ENCODE assay signal across 8 mouse cellular contexts in genomic region chr3:55574003-55574402, GRCm38 (mm10).
DNase-seq lines count a peak whose midpoint lies in the region; ATAC-seq lines count a peak whose summit lies in the region.

No protein-coding gene starts in this region.

- intact Hi-C loops in heart, postnatal 10 days (cut with DNase I), result no loop called here
- intact Hi-C loops in heart, postnatal 36 days (cut with DNase I), result loop anchor here (2.0 kb wide), 1 partner anchor 15 kb away; no protein-coding TSS in a partner anchor
- intact Hi-C loops in left cerebral cortex, postnatal 25 days (cut with DNase I), result loop anchor here (10.0 kb wide), 1 partner anchor 411 kb away; no protein-coding TSS in a partner anchor

- ATAC-seq in inflammation-experienced regulatory T-cells, adult 6 months, result no peak

- peak; percentile 4 to 22 for DNase-seq in heart, postnatal 10 days
- no peak for DNase-seq in heart, postnatal 36 days
- DNase-seq in MN1 (ENCODE audit: low spot score), result peak; percentile 37
- peak; percentile 63 for DNase-seq in embryo, embryonic 9.5 days (ENCODE audit: extremely low spot score)
- peak; percentile 46 to 70 for DNase-seq in left cerebral cortex, postnatal 25 days (ENCODE audit: low spot score in 2 of 2)
- no peak for DNase-seq in T-cell, adult 2 months (ENCODE audit: low spot score)
- DNase-seq in gastrocnemius, postnatal 25 days, result no peak

Comparison
In these comparisons a context has a peak if more than half of its experiments do, and no peak if none do; other contexts are left out.
1. DNase-seq: peak in heart, postnatal 10 days (2 of 2), MN1 (single experiment), embryo, embryonic 9.5 days (single experiment) and left cerebral cortex, postnatal 25 days (2 of 2); none in heart, postnatal 36 days (0 of 2), T-cell, adult 2 months (single experiment) and gastrocnemius, postnatal 25 days (single experiment).